25 mouse cellular contexts compared by ENCODE assay signal in the genomic region with DNA sequence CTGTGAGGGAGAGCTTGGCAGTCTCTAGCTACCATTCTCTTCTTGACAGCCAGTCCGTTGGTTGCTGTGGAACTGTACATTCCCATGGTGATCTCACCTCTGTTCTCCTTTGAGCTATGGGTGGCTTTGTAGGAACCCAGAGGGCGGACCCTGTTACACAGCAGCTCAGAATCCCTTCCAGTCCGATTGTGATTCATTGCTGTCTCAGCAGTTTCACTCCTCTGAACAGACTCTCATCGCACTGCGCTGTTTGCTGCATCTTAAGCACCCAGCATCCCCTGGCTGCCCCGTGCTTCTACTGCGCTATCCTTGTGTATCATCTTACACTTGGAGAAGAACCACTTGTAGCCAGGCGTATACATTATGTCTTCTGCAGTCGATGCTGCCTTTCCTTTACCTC. TPM values are rescaled to one million over a fixed set of nuclear protein-coding genes. Genes with fewer than 3 reads are reported as not detected.
A peak's percentile ranks its signal among the peaks of the same experiment; 100 is the strongest.
DNase-seq lines count a peak whose midpoint lies in the region; ATAC-seq and TF ChIP-seq lines count a peak whose summit lies in the region.
"Had no signal": no experiment of that assay in that cellular context is flagged by ENCODE, and none has a peak within 500 bp of the region (broad histone marks: within the 10 kb centered on the region; RNA-seq: fewer than 3 reads in every experiment).

No protein-coding gene starts in this region.

- no peak overlapping the region for H3K4me3 ChIP-seq in forebrain, postnatal 0 days (ENCODE audit: low read depth, low read length)
- no peak overlapping the region for H3K4me3 ChIP-seq in forebrain, embryonic 10.5 days
- no peak overlapping the region for H3K4me3 ChIP-seq in hindbrain, embryonic 16.5 days (ENCODE audit: low read length)
- no peak overlapping the region for H3K4me3 ChIP-seq in hindbrain, embryonic 14.5 days (replicated peaks; ENCODE audit: low read length)
- no peak overlapping the region for H3K4me3 ChIP-seq in neural tube, embryonic 15.5 days (replicated peaks)
- no peak overlapping the region for H3K4me3 ChIP-seq in thymus, adult 2 months (ENCODE audit: control insufficient read depth, insufficient read depth, low read length)
- H3K4me3 ChIP-seq: embryonic facial prominence, embryonic 12.5 days; forebrain, embryonic 12.5 days; heart, embryonic 15.5 days had no signal

- H3K4me1 ChIP-seq in forebrain, postnatal 0 days (ENCODE audit: insufficient read depth) = no peaks in the 10 kb centered on the region
- no peaks in the 10 kb centered on the region for H3K4me1 ChIP-seq in forebrain, embryonic 10.5 days
- peaks cover 6% of the 10 kb centered on the region; the same call in 1 of the 2 replicates for H3K4me1 ChIP-seq in hindbrain, embryonic 16.5 days (ENCODE audit: control insufficient read depth, insufficient read depth, low read depth, low read length)
- H3K4me1 ChIP-seq in hindbrain, embryonic 14.5 days (replicated peaks; ENCODE audit: control insufficient read depth, insufficient read depth, low read length) = no peaks in the 10 kb centered on the region
- peaks cover 18% of the 10 kb centered on the region for H3K4me1 ChIP-seq in neural tube, embryonic 15.5 days
- H3K4me1 ChIP-seq in thymus, adult 2 months (replicated peaks; ENCODE audit: control insufficient read depth, insufficient read depth, low read length) = no peaks in the 10 kb centered on the region
- H3K4me1 ChIP-seq: embryonic facial prominence, embryonic 12.5 days; forebrain, embryonic 12.5 days; heart, embryonic 15.5 days had no signal

- no peak overlapping the region for H3K27ac ChIP-seq in forebrain, postnatal 0 days (ENCODE audit: low read depth, low read length)
- H3K27ac ChIP-seq in forebrain, embryonic 10.5 days = no peak overlapping the region
- H3K27ac ChIP-seq in hindbrain, embryonic 16.5 days (ENCODE audit: low read depth, low read length) = no peak overlapping the region
- no peak overlapping the region for H3K27ac ChIP-seq in hindbrain, embryonic 14.5 days
- no peak overlapping the region for H3K27ac ChIP-seq in neural tube, embryonic 15.5 days (replicated peaks)
- no peak overlapping the region for H3K27ac ChIP-seq in thymus, adult 2 months (ENCODE audit: control insufficient read depth, insufficient read depth, low read length)
- H3K27ac ChIP-seq: embryonic facial prominence, embryonic 12.5 days; forebrain, embryonic 12.5 days; heart, embryonic 15.5 days had no signal

- no peak for TF ChIP-seq POLR2A in thymus, adult 2 months (IDR thresholded peaks at IDR 0.05; ENCODE audit: control insufficient read depth, extremely low read depth, insufficient read depth, low read length, poor library complexity)

- H3K36me3 ChIP-seq in forebrain, postnatal 0 days (ENCODE audit: insufficient read depth) = no peaks in the 10 kb centered on the region
- H3K36me3 ChIP-seq in forebrain, embryonic 10.5 days (replicated peaks) = no peaks in the 10 kb centered on the region
- H3K36me3 ChIP-seq in hindbrain, embryonic 16.5 days (ENCODE audit: control insufficient read depth, insufficient read depth, low read length) = no peaks in the 10 kb centered on the region; the same call in 1 of the 2 replicates
- H3K36me3 ChIP-seq in hindbrain, embryonic 14.5 days (replicated peaks; ENCODE audit: control insufficient read depth, insufficient read depth) = no peaks in the 10 kb centered on the region
- H3K36me3 ChIP-seq in neural tube, embryonic 15.5 days = no peaks in the 10 kb centered on the region
- no peaks in the 10 kb centered on the region for H3K36me3 ChIP-seq in thymus, adult 2 months (ENCODE audit: control insufficient read depth, insufficient read depth, low read length)
- H3K36me3 ChIP-seq: embryonic facial prominence, embryonic 12.5 days; forebrain, embryonic 12.5 days; heart, embryonic 15.5 days had no signal

- H3K27me3 ChIP-seq in forebrain, postnatal 0 days (ENCODE audit: insufficient read depth, low read length) = no peaks in the 10 kb centered on the region
- no peaks in the 10 kb centered on the region for H3K27me3 ChIP-seq in forebrain, embryonic 10.5 days (ENCODE audit: poor library complexity, severe bottlenecking)
- H3K27me3 ChIP-seq in hindbrain, embryonic 16.5 days (replicated peaks; ENCODE audit: control insufficient read depth, insufficient read depth, low read length) = no peaks in the 10 kb centered on the region
- no peaks in the 10 kb centered on the region for H3K27me3 ChIP-seq in hindbrain, embryonic 14.5 days (ENCODE audit: control insufficient read depth, insufficient read depth, low read length)
- no peaks in the 10 kb centered on the region for H3K27me3 ChIP-seq in neural tube, embryonic 15.5 days (replicated peaks)
- H3K27me3 ChIP-seq in thymus, adult 2 months (ENCODE audit: control insufficient read depth, insufficient read depth, low read length) = no peaks in the 10 kb centered on the region
- H3K27me3 ChIP-seq: embryonic facial prominence, embryonic 12.5 days; forebrain, embryonic 12.5 days; heart, embryonic 15.5 days had no signal

- ATAC-seq in forebrain, postnatal 0 days = peak; percentile 32; the same call in 1 of the 2 replicates
- peak; percentile 60; the same call in 1 of the 2 replicates for ATAC-seq in hindbrain, embryonic 16.5 days
- ATAC-seq in hindbrain, embryonic 14.5 days (ENCODE audit: low FRiP score) = no peak
- ATAC-seq in neural tube, embryonic 15.5 days (ENCODE audit: low FRiP score) = peak; percentile 45; the same call in 1 of the 2 replicates
- ATAC-seq: CD4-positive, CD25-positive, alpha-beta regulatory T cell, adult 4 months; forebrain, embryonic 16.5 days; intestine, embryonic 16.5 days had no signal

- WGBS in forebrain, postnatal 0 days = 73% methylated on average over 9 of the region's 9 CpGs
- 87% methylated on average over 9 of the region's 9 CpGs for WGBS in forebrain, embryonic 10.5 days
- 70% methylated on average over 9 of the region's 9 CpGs for WGBS in hindbrain, embryonic 16.5 days
- WGBS in hindbrain, embryonic 14.5 days = 75% methylated on average over 9 of the region's 9 CpGs
- WGBS in neural tube, embryonic 15.5 days = 68% methylated on average over 9 of the region's 9 CpGs
- 93% methylated on average over 9 of the region's 9 CpGs for WGBS in thymus, adult 2 months

- no peak overlapping the region for H3K4me2 ChIP-seq in forebrain, postnatal 0 days (ENCODE audit: low read depth)
- H3K4me2 ChIP-seq in hindbrain, embryonic 16.5 days (ENCODE audit: low read length) = no peak overlapping the region
- no peak overlapping the region for H3K4me2 ChIP-seq in hindbrain, embryonic 14.5 days (replicated peaks)
- H3K4me2 ChIP-seq in neural tube, embryonic 15.5 days = no peak overlapping the region
- H3K4me2 ChIP-seq: embryonic facial prominence, embryonic 12.5 days; forebrain, embryonic 12.5 days; heart, embryonic 11.5 days; heart, embryonic 15.5 days had no signal

- no peak for TF ChIP-seq CTCF in forebrain, postnatal 0 days (IDR thresholded peaks at IDR 0.05; ENCODE audit: low read depth)
- no peak for TF ChIP-seq CTCF in thymus, adult 2 months (IDR thresholded peaks at IDR 0.05; ENCODE audit: borderline replicate concordance, control insufficient read depth, extremely low read depth, insufficient read depth, low read length, poor library complexity)

- H3K9ac ChIP-seq in forebrain, postnatal 0 days = no peak overlapping the region
- H3K9ac ChIP-seq in hindbrain, embryonic 16.5 days (ENCODE audit: low read depth, low read length) = no peak overlapping the region
- H3K9ac ChIP-seq in hindbrain, embryonic 14.5 days = no peak overlapping the region
- no peak overlapping the region for H3K9ac ChIP-seq in neural tube, embryonic 15.5 days (replicated peaks)
- H3K9ac ChIP-seq: embryonic facial prominence, embryonic 12.5 days; forebrain, embryonic 12.5 days; heart, embryonic 15.5 days had no signal

- no peaks in the 10 kb centered on the region for H3K9me3 ChIP-seq in forebrain, postnatal 0 days (ENCODE audit: low read length)
- H3K9me3 ChIP-seq in forebrain, embryonic 10.5 days = no peaks in the 10 kb centered on the region
- no peaks in the 10 kb centered on the region for H3K9me3 ChIP-seq in hindbrain, embryonic 16.5 days (ENCODE audit: control insufficient read depth, low read length)
- no peaks in the 10 kb centered on the region for H3K9me3 ChIP-seq in hindbrain, embryonic 14.5 days (ENCODE audit: control insufficient read depth, low read length)
- no peaks in the 10 kb centered on the region for H3K9me3 ChIP-seq in neural tube, embryonic 15.5 days (replicated peaks)
- H3K9me3 ChIP-seq: embryonic facial prominence, embryonic 12.5 days; forebrain, embryonic 12.5 days; heart, embryonic 15.5 days had no signal

- DNase-seq in forebrain, postnatal 0 days = no peak
- no peak for DNase-seq in forebrain, embryonic 10.5 days (ENCODE audit: extremely low spot score, low spot score)
- no peak for DNase-seq in hindbrain, embryonic 14.5 days (ENCODE audit: low spot score)
- DNase-seq in neural tube, embryonic 10.5 days (ENCODE audit: extremely low spot score, low spot score) = no peak
- no peak for DNase-seq in thymus, adult 2 months
- DNase-seq: adrenal gland, adult 2 months; adrenal gland, postnatal 25 days; B cell, adult 2 months; cerebellum, adult 11 months; cerebellum, adult 8-10 months; cerebellum, postnatal 14 days; gastrocnemius, postnatal 36 days; heart, adult 18-20 months; heart, postnatal 14 days had no signal

RNA-seq across cellular contexts. Expression of a gene that starts 1.6 kb away (rescaled TPM):
- 1.2 and 1.8 TPM in 2 replicates for total RNA-seq in forebrain, postnatal 0 days (2014; rRNA removed)
- not detected in 2 replicates for polyA plus RNA-seq in forebrain, postnatal 0 days (2015; fragmentation: Nextera tagmentation; extraction: Ambion mirVana)
- polyA plus RNA-seq in forebrain, embryonic 10.5 days (2016; fragmentation: Nextera tagmentation; extraction: Ambion mirVana) = 0.19 TPM in 1 of 2 replicates, not detected in the other
- 0.46 TPM in 1 of 2 replicates, not detected in the other for polyA plus RNA-seq in hindbrain, embryonic 16.5 days (2015; fragmentation: Nextera tagmentation; extraction: Ambion mirVana)
- polyA plus RNA-seq in hindbrain, embryonic 14.5 days (2014; fragmentation: Nextera tagmentation; extraction: Ambion mirVana) = 0.27 and 0.86 TPM in 2 replicates
- polyA plus RNA-seq in neural tube, embryonic 15.5 days (2015; fragmentation: Nextera tagmentation; extraction: Ambion mirVana) = 0.46 and 0.60 TPM in 2 replicates
- polyA plus RNA-seq in thymus, adult 2 months (2012; rRNA removed) = 0.22 and 0.66 TPM in 2 replicates
- total RNA-seq: adrenal gland, postnatal 25 days; gastrocnemius, adult 8-10 months; gastrocnemius, postnatal 36 days; heart, adult 18-20 months; hematopoietic stem cell, adult 5-6 weeks had no signal
- polyA plus RNA-seq: adrenal gland, adult 2 months; CD4-positive, CD25-positive, alpha-beta regulatory T cell, adult 4 months; forebrain, embryonic 16.5 days; intestine, embryonic 16.5 days had no signal

RNA-seq across cellular contexts. Expression of a gene that starts 44.5 kb away (rescaled TPM):
- 7.2 and 10.3 TPM in 2 replicates for total RNA-seq in forebrain, postnatal 0 days (2014; rRNA removed)
- polyA plus RNA-seq in forebrain, postnatal 0 days (2015; fragmentation: Nextera tagmentation; extraction: Ambion mirVana) = 7.3 and 9.8 TPM in 2 replicates
- 2.2 and 3.6 TPM in 2 replicates for polyA plus RNA-seq in forebrain, embryonic 10.5 days (2016; fragmentation: Nextera tagmentation; extraction: Ambion mirVana)
- 10.6 and 10.9 TPM in 2 replicates for polyA plus RNA-seq in hindbrain, embryonic 16.5 days (2015; fragmentation: Nextera tagmentation; extraction: Ambion mirVana)
- polyA plus RNA-seq in hindbrain, embryonic 14.5 days (2014; fragmentation: Nextera tagmentation; extraction: Ambion mirVana) = 10.2 and 11.8 TPM in 2 replicates
- 12.9 and 13.1 TPM in 2 replicates for polyA plus RNA-seq in neural tube, embryonic 15.5 days (2015; fragmentation: Nextera tagmentation; extraction: Ambion mirVana)
- polyA plus RNA-seq in thymus, adult 2 months (2012; rRNA removed) = 11.6 and 14.2 TPM in 2 replicates
